Mouse (Mus musculus) megakaryocyte, adult 5-6 weeks (primary cell): ENCODE results near the gene Bcl9l. TPM values are rescaled to one million over a fixed set of nuclear protein-coding genes. Genes with fewer than 3 reads are reported as not detected.

Experiments used
- ATAC-seq: 2 replicates; pipeline ENCODE4 v1.8.0; 2016; ENCODE audit warnings: mild to moderate bottlenecking, inconsistent platforms; ENCODE audit not compliant: poor library complexity, severe bottlenecking
- total RNA-seq, 2 experiments: library from RNA; stranded (forward) in 1 of 2; stranded (reverse) in 1 of 2; fragments of 153-499, 151-499 nt in 1 of 2; fragments of 221-1000, 200-1000 nt in 1 of 2; gene quantifications; 2 replicates each; pipeline versions ENCODE4 v1.2.3 to v1.2.4; 2015 to 2017

Bcl9l gene
- total RNA-seq, 2 experiments from 2014 or later = 2.6 to 6.0 TPM

GRCm38 (mm10) chr9:44510872-44511601 lies 28.4 kb downstream of the Bcl9l start:
- no peak for ATAC-seq

GRCm38 (mm10) chr9:44511935-44512716 lies 29.5 kb downstream of the Bcl9l start:
- ATAC-seq = no peak

GRCm38 (mm10) chr9:44512717-44513003 lies 30.0 kb downstream of the Bcl9l start:
- ATAC-seq = no peak

- ATAC-seq = no peak
Observed at GRCm38 (mm10) chr9:44513121-44513520, 30.5 kb downstream of the Bcl9l start.

- no peak for ATAC-seq
Observed at GRCm38 (mm10) chr9:44513610-44514009, 31.0 kb downstream of the Bcl9l start.

GRCm38 (mm10) chr9:44514147-44514546 lies 31.5 kb downstream of the Bcl9l start:
- no peak for ATAC-seq

- ATAC-seq = peak; percentile 67
Observed at GRCm38 (mm10) chr9:44515131-44515751, 32.6 kb downstream of the Bcl9l start.

- ATAC-seq = no peak
Observed at GRCm38 (mm10) chr9:44515891-44516290, 33.3 kb downstream of the Bcl9l start.

GRCm38 (mm10) chr9:44517368-44517767 lies 34.7 kb downstream of the Bcl9l start:
- no peak for ATAC-seq

GRCm38 (mm10) chr9:44518068-44518467 lies 35.4 kb downstream of the Bcl9l start:
- ATAC-seq = no peak

- ATAC-seq = peak; percentile 66
Observed at GRCm38 (mm10) chr9:44521927-44522326, 39.3 kb downstream of the Bcl9l start.

- ATAC-seq = no peak
Observed at GRCm38 (mm10) chr9:44523686-44524085, 41.1 kb downstream of the Bcl9l start.

GRCm38 (mm10) chr9:44524235-44524826 lies 41.7 kb downstream of the Bcl9l start:
- ATAC-seq = no peak

GRCm38 (mm10) chr9:44525001-44525400 lies 42.4 kb downstream of the Bcl9l start:
- no peak for ATAC-seq

- no peak for ATAC-seq
Observed at GRCm38 (mm10) chr9:44525589-44525988, 43.0 kb downstream of the Bcl9l start.

- ATAC-seq = no peak
Observed at GRCm38 (mm10) chr9:44526337-44527112, 43.9 kb downstream of the Bcl9l start.

GRCm38 (mm10) chr9:44528340-44528739 lies 45.7 kb downstream of the Bcl9l start:
- ATAC-seq = no peak

- 0 out of 2 replicates have a peak, but pooled peaks have one; percentile 5 for ATAC-seq
Observed at GRCm38 (mm10) chr9:44532991-44533580, 50.5 kb downstream of the Bcl9l start.

GRCm38 (mm10) chr9:44537625-44538301 lies 55.1 kb downstream of the Bcl9l start:
- peak; percentile 76 for ATAC-seq
